Mouse (Mus musculus): ENCODE data around the gene Ccdc167.

DNA sequence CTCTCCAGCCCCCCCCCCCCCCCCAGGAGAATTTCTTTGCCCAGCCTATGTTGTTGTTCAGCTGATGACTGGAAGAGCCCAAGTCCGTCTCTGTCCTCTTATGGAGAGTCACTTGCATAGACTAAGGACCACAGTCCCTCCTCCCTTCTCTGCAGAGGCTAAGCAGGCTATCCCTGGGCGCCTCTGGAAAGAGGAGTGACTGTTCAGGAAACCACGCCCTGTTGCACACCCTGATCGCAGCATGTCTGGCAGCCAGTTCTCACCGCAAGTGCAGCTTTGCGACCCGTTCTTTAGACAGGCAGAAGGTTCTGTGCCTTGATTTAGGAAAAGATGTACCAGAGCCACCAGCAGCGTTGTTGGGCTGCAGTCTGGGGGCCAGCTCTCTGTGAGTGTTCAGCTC is 78.9 kb downstream of the Ccdc167 start:
- TF ChIP-seq GATA1 (IDR thresholded peaks at IDR 0.05; ENCODE audit: low read length) (no peak), TAL1 (IDR thresholded peaks at IDR 0.05; ENCODE audit: low read length) (no peak)

All from erythroblast, embryonic 14.5 days (primary cell).